Mouse (Mus musculus) G1E (cell line): ENCODE data around the gene Olfr353.

ENCODE experiments used
- CTCF ChIP-seq: IDR thresholded peaks from 2 replicates; pipeline ENCODE4 v1.5.1; 2012; ENCODE audit warnings: low read depth, low read length, inconsistent platforms, mixed read lengths
- GATA1 ChIP-seq: IDR thresholded peaks from 2 replicates; pipeline ENCODE4 v1.6.1; 2012; ENCODE audit warnings: borderline replicate concordance, low read length, inconsistent platforms, mixed read lengths
- POLR2AphosphoS5 ChIP-seq: IDR thresholded peaks from 2 replicates; pipeline ENCODE4 v1.6.1; 2012; ENCODE audit warnings: low read depth, low read length, inconsistent platforms; ENCODE audit not compliant: insufficient replicate concordance
- TAL1 ChIP-seq: conservative IDR thresholded peaks from 2 replicates; pipeline ENCODE4 v1.6.1; 2012; ENCODE audit warnings: low read depth, low read length, inconsistent platforms, mixed read lengths

GRCm38 (mm10) chr2:36928797-36929196 lies 36.1 kb upstream of the Olfr353 start, which contains the start of gene Olfr355:
- TF ChIP-seq TAL1 (no peak), CTCF (no peak), GATA1 (no peak), POLR2AphosphoS5 (no peak)
